In the genomic region with DNA sequence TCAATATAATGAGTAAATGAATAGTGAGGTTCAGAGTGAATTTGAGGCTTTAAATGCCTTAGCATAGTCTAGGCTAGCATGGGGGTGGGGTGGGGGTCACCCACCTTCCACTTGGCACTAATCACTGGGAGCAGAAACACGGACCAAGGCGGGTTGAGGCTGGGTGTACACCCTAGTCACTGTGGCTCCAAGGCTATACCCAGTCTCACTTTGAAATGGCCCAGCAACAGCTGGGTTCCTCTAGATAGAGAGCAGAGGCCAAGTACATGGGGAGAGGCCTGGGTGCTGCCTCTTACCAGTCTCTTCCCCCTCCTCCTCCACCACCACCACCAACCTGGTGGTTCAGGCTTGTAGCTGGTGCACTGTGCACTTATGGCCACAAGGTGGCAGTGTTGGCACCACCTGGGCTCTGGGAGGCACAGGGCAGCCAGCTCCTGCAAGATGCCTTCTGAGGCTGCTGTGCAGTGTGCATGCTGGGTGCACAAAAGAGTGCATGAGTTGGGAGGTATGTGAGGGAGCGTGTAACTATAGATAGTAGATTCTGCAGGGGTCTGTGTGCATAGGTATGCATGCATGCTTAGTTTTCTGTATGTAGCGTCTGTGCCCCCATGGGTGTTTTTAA, we compare ENCODE assay signal across 8 mouse cellular contexts.
DNase-seq lines count a peak whose midpoint lies in the region; ATAC-seq lines count a peak whose summit lies in the region.

No protein-coding gene starts in this region.

- H3K4me2 ChIP-seq in hindbrain, embryonic 11.5 days (replicated peaks; ENCODE audit: low read depth, low read length): no peak overlapping the region

- H3K27me3 ChIP-seq in hindbrain, embryonic 11.5 days (ENCODE audit: control insufficient read depth, insufficient read depth, low read length): no peaks in the 10 kb centered on the region

- H3K36me3 ChIP-seq in hindbrain, embryonic 11.5 days (ENCODE audit: control insufficient read depth, insufficient read depth, low read length): no peaks in the 10 kb centered on the region

- H3K9me3 ChIP-seq in hindbrain, embryonic 11.5 days (ENCODE audit: control insufficient read depth, low read length): no peaks in the 10 kb centered on the region

- H3K27ac ChIP-seq in hindbrain, embryonic 11.5 days (ENCODE audit: low read depth, low read length): peak overlapping the region; percentile 88

- peak; percentile 89 for DNase-seq in NIH3T3 (ENCODE audit: low read depth)
- DNase-seq in cerebellum, adult 9-10 months: peak; percentile 80
- DNase-seq in frontal cortex, adult 2 months (ENCODE audit: extremely low spot score in 1 of 2, low spot score in 1 of 2): peak; percentile 63 to 89
- DNase-seq in hindbrain, embryonic 11.5 days (ENCODE audit: low spot score): peak; percentile 90
- peak; percentile 70 for DNase-seq in layer of hippocampus, adult 9-10 months (ENCODE audit: low spot score)
- DNase-seq in lung, postnatal 14 days: peak; percentile 81
- peak; percentile 84 for DNase-seq in retina, postnatal 1 day
- peak; percentile 77 to 81 for DNase-seq in thymus, postnatal 36 days

- 76% methylated on average over 4 of the region's 4 CpGs for WGBS in hindbrain, embryonic 11.5 days

- peak; percentile 85 for ATAC-seq in hindbrain, embryonic 11.5 days (ENCODE audit: low FRiP score)

- H3K4me3 ChIP-seq in hindbrain, embryonic 11.5 days (ENCODE audit: low read depth, low read length): no peak overlapping the region

- H3K4me1 ChIP-seq in hindbrain, embryonic 11.5 days (replicated peaks; ENCODE audit: control insufficient read depth, insufficient read depth, low read length): peaks cover 2% of the 10 kb centered on the region

- 0 out of 2 replicates have a peak overlapping the region, but pooled peaks have one; percentile 23 for H3K9ac ChIP-seq in hindbrain, embryonic 11.5 days (ENCODE audit: low read depth, low read length)
